Mouse (Mus musculus) left cerebral cortex, adult 8-10 months (tissue): ENCODE measurements around the gene Gria2. TPM values are rescaled to one million over a fixed set of nuclear protein-coding genes. Genes with fewer than 3 reads are reported as not detected.

Source experiments
- DNase-seq, 2 experiments: peaks; one replicate each; pipeline ENCODE4 v3.0.0; 2022; ENCODE audit warnings: low spot score in 2 of 2
- total RNA-seq, 4 experiments: library from RNA; stranded (reverse); gene quantifications; 2 replicates each; pipeline ENCODE4 v1.2.4; 2022

Gria2 gene
- 100 to 1,000 TPM; 439 to 469 (median 455) TPM for total RNA-seq

- DNase-seq: peak; percentile 79 to 91
Observed at GRCm38 (mm10) chr3:80802596-80803081, at the start of gene Gria2. Gene Gria2 (minus strand): TSS chr3:80802835.

GRCm38 (mm10) chr3:80850947-80851346 is 48.3 kb upstream of the Gria2 start:
- DNase-seq: no peak

- DNase-seq: peak in 1 of 2 experiments; percentile 12
Observed at GRCm38 (mm10) chr3:80845634-80846033, 43.0 kb upstream of the Gria2 start.

- DNase-seq: no peak
Observed at GRCm38 (mm10) chr3:80839845-80840244, 37.2 kb upstream of the Gria2 start.

- DNase-seq: no peak
Observed at GRCm38 (mm10) chr3:80837583-80837982, 34.9 kb upstream of the Gria2 start.

GRCm38 (mm10) chr3:80823975-80824374 is 21.3 kb upstream of the Gria2 start:
- no peak for DNase-seq

GRCm38 (mm10) chr3:80818619-80819018 is 16.0 kb upstream of the Gria2 start:
- no peak for DNase-seq

GRCm38 (mm10) chr3:80813734-80814133 is 11.1 kb upstream of the Gria2 start:
- DNase-seq: no peak

- DNase-seq: no peak
Observed at GRCm38 (mm10) chr3:80812237-80812636, 9.6 kb upstream of the Gria2 start.

GRCm38 (mm10) chr3:80805327-80805726 is 2.7 kb upstream of the Gria2 start:
- DNase-seq: no peak

- no peak for DNase-seq
Observed at GRCm38 (mm10) chr3:80803811-80804210, 1.2 kb upstream of the Gria2 start.

- DNase-seq: no peak
Observed at GRCm38 (mm10) chr3:80803211-80803610, 576 bp upstream of the Gria2 start.

- no peak for DNase-seq
Observed at GRCm38 (mm10) chr3:80801827-80802310, 766 bp downstream of the Gria2 start.

GRCm38 (mm10) chr3:80800995-80801826 is 1.4 kb downstream of the Gria2 start:
- DNase-seq: peak; percentile 67 to 69

GRCm38 (mm10) chr3:80800299-80800994 is 2.2 kb downstream of the Gria2 start:
- DNase-seq: peak; percentile 36 to 47

- no peak for DNase-seq
Observed at GRCm38 (mm10) chr3:80797935-80798334, 4.7 kb downstream of the Gria2 start.

GRCm38 (mm10) chr3:80796764-80797163 is 5.9 kb downstream of the Gria2 start:
- DNase-seq: no peak

GRCm38 (mm10) chr3:80795284-80795683 is 7.4 kb downstream of the Gria2 start:
- no peak for DNase-seq

GRCm38 (mm10) chr3:80787116-80787744 is 15.4 kb downstream of the Gria2 start:
- DNase-seq: no peak

GRCm38 (mm10) chr3:80781144-80781530 is 21.5 kb downstream of the Gria2 start:
- no peak for DNase-seq

GRCm38 (mm10) chr3:80780383-80781143 is 22.1 kb downstream of the Gria2 start:
- no peak for DNase-seq
